Mouse (Mus musculus) adrenal gland, adult 8-10 months (tissue): ENCODE data around the gene Gpr84. TPM values are rescaled to one million over a fixed set of nuclear protein-coding genes. Genes with fewer than 3 reads are reported as not detected.

Source experiments
- DNase-seq: peaks from one replicate; pipeline ENCODE4 v3.0.0; 2022
- total RNA-seq, 4 experiments: library from RNA; stranded (reverse); gene quantifications; 2 replicates each; pipeline ENCODE4 v1.2.4; 2022

The Gpr84 gene
- total RNA-seq, 4 experiments from 2014 or later: not detected

DNA sequence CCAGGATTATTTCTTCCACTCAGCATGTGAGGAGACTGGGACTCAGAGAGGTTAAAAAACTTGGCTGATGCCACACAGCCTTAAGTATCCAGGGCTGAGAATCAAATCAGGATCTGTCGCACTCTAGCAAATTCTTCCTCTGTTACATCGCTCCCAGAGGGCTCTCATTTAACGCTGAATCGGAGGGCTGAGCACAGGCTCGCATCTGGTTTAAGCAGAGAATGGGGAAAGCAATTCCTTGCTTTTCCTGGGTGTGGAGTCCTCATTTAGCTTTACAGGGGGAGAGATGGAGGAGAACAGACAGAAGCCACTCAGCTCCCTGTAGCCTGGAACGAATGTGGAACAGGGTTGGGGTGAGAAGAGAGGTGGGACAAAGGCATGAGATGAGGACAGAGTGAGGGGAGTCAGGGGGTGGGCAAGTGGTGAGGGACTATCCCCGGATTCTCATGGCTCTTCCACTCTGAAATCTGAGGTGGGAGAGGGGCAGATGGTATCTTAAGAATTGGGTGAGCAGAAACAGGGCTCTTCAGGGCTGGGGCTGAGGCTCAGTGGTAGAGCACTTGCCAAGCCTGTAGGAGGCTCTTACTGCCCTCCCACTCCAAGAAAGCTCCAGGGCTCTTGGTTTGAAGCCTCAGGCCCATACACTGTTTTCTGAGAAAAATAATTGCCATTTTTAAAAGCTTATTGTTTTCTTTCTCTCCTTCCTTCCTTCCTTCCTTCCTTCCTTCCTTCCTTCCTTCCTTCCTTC, 25.2 kb upstream of the Gpr84 start:
- no peak for DNase-seq

DNA sequence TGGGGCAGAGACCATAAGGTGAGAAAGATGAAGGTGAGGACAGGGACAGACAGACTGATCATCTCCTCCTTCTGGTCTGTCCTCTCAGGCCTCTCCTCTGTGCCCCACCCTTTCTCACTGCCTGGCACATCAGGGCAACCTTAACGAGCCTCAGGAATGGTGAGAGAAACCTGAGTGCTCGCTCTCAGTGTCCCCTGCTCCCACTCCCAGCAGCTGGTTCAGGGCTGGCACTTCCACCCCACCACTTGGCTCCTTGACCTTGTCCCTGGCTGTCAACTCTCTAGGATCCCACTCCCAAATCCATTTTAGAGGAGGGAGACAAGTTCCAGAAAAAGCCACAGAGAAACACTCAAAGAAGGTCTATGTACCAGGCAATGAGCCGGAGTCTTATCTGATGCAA, 24.6 kb upstream of the Gpr84 start:
- DNase-seq: no peak

DNA sequence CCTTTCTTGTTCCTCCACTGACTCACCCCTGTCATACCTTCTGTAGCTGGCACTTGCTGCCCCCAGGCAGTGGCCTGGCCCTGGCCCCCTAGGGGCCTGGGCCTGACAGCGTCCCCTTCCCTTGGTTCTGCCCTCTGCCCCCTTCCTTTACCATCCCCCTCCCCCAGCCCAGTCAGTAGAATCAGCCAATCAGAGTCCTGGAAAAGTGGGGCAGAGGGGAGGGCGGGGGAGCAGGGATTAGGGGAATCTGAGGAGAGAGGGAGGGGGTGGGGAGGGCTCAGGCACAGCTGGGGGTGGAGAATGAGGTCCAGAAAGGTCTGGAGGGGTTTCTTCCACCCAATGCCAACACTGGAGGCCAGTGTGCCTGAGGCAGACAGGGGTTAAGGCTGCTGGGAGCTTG, 23.8 kb upstream of the Gpr84 start:
- no peak for DNase-seq

DNA sequence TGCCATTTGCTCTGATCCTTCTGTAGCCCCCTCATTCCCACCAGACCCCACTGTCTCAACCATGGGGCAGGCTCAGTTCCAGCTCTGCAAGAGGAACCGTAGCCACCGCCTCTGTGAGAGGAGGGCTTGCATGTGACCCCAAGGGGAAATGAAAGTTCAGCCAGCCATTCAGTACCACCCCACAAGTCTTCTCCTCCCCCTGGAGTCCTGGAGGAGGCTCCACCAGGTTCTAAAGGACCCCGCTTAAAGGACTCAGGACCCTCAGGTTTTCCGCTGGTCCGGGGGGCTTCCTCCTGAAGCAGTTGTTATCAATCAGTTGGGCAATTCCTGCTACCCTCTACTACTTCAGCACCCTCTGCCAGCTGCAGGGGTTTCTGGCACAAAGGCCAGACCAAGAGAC, 23.3 kb upstream of the Gpr84 start:
- DNase-seq: no peak

DNA sequence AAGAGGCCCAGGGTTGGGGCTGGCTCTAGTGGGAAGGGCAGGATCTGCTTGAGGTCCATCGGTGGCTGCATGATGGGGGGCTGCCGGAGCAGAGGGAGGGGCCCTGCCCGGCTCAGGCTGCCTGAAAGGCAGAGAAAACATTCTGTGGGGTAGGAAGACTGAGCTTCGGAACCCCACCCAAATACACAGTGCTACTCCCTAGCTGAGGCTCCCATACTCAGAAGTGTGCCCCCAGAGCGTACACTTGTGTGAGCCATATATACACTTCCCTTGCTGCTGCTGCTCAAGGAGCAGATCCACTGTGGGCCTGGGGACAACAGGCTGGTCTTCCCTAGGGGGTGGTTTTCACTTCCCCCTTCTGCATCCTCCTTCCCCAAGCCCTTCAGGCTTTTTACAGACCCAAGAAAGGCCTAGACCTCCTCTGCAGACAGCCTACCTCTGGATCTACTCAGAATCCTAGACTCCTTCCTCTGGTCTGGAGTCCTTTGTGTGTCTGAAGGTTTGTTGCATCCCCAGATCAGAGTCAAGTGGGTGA, 22.7 kb upstream of the Gpr84 start:
- DNase-seq: no peak

DNA sequence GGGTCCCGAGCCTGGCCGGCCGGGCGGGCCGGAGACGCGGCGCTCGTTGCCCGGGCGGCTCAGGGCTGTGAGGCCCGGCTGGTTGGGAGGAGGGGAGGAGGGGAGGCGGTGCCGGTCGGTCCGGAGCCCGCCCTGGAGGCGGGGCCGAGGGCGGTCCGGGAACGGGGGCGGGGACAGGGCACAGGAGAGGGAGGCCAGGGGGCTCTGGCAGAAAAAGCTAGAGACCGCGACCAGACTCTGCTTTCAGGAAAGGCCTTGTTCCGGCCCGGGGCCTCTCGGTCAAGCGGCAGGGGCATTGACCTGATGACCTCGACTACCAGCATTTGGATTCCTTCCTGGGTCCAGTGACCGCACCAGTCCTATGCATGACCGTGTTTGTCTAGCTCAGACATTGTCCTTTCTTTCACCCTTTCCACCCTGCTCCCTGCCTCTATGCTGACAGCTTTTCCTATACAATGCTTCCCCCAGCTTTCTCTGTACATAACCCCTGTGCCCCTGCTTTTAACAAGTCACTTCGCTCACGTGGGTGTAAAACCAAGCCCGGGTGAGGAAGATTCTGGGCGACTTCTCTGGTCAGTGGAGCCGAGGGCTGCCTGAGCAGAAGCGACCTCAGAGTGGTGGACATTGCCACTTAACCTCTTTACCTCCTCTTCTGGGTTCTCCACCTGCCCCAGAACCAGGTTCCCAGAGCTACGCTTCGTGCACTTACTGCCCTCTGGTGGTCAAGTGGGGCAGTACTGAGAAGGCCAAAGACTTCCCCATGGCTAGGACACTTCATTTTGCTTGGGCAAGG, 13.2 kb upstream of the Gpr84 start:
- DNase-seq: peak; percentile 72

DNA sequence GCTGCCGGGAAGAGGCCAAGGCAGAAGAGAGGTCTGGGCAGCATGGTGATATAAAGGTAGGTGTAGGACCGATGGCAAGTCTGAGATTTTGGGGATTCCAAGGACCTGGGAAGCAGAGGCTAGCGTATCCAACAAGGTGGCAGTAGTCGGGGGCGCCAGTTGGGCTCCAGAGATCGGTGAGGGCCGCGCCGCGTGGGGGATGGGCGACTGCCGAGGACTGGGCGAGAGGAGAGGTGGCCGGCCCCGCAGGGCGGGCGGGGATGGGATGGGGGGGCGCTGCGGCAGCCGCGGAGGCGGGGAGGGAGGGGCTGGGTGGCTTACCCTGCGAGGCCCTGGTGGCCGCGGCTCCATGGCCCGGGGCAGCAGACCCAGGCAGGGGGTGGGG, 12.7 kb upstream of the Gpr84 start:
- no peak for DNase-seq

DNA sequence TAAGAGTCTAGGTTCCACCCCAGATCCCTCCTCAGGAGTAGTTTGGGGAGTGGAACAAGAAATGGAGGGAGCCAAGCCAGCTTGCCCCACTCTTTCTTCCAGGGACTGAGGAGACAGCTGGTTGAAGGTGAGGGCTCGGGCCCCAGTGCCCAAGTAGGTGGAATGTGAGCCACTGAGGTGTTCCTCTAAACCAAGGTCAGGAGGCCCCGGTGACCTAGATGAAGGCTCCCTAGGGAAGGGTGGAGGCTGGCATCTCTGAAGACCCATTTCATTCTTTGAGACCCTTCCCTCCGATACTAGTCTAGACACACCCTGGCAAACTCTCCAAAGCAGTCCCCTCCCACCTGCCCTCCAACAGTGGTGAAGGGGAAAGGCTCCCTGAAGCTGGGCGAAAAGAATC, 12.0 kb upstream of the Gpr84 start:
- no peak for DNase-seq

DNA sequence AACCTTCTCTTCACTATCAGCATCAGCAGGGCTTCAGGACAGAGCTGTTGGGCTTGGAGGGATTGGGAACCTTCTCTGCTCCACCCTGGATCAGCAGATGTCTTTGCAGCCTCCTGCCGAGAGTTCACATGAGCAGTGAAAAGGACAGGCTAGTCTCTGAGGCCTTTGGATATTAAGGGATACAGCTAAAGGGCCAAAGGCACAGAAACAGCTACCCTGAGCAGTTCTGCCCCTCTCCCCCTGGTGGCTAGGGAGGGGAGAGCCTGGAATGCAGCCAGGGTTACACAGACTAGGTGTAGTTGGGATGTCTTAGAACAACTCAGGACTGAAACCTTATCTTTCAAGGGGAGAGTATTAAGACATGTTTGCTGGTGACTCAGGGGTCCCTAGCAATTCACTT, 10.7 kb upstream of the Gpr84 start:
- no peak for DNase-seq

DNA sequence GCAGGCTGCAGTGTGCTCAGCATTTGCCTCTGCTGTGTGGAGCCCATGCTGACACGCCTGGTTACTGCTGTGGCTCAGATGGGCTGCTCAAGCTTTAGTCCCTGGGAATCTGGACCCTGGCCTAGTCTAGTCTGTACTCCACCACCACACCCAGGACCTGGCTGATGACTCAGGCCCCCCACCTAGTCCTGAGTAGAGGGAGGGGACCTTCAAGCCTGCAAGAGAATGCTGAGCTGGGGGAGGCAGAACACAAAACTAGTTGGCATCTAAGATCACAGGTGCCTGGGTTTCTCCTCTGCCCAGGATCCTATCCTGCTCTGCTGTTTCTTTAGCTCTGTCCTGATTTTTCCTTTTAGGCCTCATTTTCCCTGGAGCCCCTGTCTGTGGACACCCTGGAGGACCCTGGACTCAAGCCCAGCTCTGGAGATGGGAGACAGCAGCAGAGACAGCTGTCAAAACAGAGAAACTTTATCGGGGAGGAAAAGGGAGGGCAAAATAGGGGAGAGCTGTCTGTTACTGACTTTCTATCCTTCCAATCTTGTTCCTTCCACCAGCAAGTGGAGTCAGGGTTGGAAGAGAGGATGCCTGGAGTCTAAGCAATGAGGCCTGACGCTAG, 7.9 kb upstream of the Gpr84 start:
- no peak for DNase-seq

DNA sequence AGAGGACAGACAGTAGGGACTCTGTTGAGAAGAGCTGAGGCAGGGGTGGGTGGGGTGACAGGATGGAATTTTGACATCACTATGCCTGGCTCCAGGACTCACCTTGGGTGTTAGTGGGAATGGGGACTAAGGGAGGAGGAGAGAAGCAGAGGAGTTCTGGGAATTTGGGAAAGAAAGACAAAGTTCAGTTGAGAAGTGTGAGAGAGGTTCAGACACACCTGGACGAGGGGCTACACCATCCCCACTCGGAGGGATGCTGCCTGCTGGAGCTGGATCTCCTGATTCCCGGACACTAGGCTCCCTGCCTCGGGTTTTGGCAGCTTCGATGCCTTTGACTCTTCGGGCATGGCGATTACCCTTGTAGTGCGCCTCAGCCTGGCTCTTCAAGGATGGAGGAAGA, 7.3 kb upstream of the Gpr84 start:
- no peak for DNase-seq

DNA sequence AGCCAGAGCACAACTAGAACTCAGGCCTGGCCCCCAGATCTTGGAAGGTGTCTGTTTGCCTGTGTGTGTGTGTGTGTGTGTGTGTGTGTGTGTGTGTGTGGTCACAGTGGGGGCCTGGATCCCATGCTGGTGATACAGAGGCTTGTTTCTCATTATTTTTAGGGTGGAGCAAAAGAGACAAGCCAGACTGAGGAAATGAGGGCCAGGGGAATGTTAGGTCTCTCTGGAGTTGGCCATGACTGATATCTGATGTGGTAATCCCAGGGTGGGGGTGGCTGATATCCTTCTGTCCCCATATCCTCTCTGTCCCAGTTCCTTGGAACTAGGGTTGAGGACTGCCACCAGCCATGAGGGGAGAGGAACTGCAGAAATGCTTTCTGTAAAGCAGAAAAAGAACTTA, 6.7 kb upstream of the Gpr84 start:
- no peak for DNase-seq

DNA sequence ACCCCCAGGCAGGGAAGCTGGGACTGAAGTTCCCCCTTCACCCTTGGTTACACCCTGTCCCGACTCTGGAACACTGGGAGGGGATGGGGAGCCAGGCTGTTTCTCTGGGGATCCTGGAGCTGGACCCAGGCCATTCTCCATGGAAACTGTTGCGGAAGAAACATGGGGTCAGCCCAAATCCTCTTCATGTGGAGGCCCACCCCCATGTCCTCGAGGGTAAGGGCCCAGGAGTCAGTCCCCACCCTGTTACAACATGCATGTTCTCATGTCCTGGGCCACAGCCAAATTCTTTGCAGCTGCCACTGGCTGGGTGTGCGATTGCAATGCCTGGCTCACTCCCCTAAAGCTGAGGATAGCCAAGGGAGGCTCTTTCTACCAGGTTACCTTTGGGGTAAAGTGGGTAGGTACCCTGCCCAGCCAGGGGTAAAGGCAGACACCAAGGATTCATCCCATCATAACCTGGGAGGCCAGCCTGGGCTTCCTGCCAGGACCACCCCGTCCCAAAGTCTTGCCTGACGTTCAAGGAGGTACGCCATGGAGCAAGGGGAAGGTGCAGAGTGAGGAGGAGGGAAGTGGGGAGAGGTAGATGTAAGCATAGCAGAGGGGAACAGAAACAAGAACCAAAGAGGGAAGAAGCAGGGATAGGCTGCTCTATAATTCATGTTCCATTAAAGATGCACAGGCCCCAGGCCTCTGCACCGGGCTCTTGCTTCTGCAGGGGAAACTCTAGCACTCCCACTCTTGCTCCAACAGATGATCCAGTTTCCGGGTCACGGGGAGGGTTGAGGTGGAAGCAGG, 5.8 kb upstream of the Gpr84 start:
- no peak for DNase-seq

DNA sequence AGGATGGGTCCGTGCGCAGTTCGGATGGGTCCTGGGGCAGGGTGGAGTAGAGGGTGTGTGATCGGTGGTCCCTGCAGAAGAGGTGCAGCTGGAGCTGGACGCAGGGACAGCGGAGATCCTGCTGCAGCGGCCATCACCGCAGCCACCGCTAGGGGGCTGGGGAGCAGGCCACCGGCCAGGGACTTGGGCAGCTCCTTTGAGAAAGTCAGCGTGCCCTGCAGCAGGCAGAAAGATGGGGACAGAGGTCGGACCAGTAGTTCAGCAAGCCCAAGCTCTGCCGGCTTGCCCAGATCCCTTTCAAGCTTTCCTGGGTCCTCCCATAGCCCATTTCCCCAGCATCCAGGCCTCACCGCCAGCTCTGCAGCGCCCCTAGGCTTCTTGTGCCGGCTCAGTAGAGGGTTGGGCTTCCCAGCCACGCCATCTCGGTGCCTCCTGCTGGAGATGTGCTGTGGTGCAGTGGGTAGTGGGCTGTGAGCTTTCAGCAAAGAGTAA, 4.6 kb upstream of the Gpr84 start:
- peak; percentile 61 for DNase-seq

DNA sequence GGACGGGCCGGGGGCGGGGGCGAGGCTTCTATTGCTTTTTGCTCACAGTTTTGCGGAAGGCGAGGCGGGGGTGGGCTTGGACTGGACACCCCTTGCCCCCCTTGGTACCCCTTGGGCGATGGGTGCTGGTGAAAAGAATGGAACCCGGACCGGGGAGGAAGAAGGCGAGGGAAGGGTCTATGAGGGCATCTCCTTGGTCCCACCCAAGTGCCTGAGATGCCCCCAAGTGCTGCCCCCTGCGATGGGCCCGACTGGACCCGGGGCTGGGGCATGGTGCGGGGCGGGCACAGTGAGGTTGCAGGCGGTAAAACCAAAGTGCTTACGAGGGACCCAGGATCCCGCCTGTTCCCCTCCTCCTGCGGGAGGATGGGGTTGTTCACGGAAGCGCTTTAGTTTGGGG, 3.8 kb upstream of the Gpr84 start:
- no peak for DNase-seq

DNA sequence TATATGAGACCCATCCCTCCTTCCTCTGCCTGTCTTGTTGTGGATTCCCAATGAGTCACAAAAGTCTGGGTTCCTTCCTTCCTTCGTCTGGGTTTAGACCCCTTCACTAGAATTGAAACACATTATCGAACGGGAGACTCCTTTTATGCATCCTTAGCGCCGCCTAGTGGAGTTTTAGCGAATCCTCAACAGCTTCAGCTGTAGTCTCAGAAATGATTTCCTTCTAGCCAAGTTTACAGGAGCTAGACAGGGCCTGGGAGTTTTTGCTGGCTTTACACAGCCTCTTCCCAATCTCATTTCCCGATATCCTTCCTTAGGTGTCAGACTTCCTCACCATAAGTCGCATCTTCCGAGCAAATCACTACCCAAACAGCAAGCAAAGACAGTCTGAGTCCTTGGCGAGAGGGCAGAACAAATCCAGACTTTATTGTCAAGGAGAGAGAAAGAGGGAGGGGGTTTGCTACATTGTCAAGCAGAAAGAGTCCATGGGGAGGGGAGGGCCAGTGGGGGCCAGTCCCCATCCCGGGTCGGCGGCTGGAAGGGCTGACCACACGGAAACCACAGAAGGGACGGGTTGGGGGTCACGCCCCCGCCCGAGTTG, 3.2 kb upstream of the Gpr84 start:
- DNase-seq: no peak

DNA sequence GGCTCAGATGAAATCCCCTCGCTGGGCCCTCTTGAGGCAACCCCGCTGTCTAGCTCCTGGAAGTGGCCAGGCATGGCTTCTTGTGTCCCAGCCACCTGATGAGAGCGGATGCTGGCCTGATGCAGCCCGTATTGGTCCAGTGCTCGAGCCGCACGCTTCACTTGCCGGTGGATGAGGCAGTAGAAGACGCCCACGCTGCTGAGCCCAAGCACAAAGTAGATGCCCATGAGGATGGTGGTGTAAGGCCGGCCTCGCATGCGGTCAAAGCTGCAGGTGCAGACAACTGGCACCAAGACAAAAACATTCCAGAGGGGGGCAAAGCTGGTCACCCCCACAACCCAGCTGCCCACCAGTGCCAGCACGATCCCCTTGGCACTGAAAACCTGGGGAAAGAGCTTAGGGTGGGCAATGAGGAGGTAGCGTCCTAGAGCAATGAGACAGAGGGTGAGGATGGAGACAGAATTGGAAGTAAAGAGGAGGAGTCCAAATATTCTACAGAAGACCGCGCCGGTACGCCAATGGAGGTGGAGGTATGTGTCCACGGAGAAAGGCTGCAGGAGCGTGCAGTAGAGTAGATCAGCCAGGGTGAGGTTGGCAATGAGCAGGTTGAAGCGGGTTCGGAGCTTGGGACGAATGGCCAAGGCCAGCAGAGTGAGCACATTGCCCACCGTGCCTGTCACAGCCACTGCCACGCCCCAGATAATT, 1.4 kb downstream of the Gpr84 start:
- no peak for DNase-seq

DNA sequence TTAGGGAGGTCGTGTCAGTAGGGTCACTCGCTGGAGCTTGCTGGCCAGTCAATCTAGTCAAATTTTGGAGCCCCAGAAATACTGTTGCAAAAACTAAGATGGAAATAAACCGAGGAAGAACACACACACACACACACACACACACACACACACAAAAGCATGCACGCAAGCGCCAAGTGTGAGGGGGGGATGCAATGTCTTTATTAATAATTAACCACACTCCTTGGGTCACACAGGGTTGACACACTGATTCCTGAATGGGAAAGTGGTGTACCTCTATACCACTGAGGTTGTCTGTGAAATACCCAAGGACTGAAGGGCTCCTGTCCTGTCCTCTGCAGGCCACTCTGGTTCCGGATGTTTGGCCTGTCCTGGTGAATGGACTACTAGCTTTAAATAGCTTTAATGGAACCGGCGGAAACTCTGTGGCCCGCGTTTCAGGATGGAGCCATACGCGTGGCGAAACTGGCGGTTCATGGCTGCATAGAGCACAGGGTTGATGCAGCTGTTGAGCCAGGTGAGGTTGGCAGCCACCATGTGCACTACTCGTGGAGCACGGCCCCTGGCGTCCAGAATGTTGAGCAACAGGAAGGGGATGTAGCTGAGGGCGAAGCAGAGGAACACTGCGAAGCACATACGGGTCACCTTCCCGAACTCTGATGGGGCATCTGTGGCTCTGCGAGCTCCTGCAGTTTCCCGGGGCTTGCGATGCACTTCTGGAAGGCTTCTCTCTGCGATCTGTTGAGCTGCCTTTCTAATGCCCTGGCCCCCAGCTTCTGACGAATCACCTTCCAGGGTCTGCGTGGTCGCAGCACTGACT, 2.1 kb downstream of the Gpr84 start:
- no peak for DNase-seq

DNA sequence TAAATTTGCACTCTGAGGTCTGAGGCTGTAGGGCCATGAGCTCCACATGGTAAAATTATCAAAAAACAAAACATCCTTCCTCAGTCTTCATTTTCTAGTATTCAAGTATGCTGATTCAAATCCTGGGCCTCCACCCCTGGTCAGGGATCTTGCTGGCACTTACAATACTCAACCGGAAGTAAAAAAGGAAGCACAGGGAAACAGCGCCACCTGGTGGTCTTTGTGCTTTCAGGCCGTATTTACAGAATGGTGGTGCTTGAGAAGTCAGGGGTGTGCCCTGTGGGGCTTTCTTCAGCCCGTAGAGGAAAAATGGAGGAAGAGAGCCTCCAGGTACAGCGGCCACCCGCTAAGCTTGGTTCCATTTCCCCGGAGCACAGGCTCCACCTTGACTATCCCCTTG, 3.3 kb downstream of the Gpr84 start:
- peak; percentile 88 for DNase-seq
